Mouse (Mus musculus): ENCODE measurements around the gene Wdr66. TPM values are rescaled to one million over a fixed set of nuclear protein-coding genes. Genes with fewer than 3 reads are reported as not detected.

The Wdr66 gene
- total and polyA plus RNA-seq, 3 experiments, result 1.4 to 3.6 TPM; not detected in 1

GRCm38 (mm10) chr5:123309816-123310215 is 57.9 kb downstream of the Wdr66 start:
- H3K27me3 ChIP-seq (ENCODE audit: control insufficient read depth in 1 of 2, insufficient read depth in 2 of 2, low read length in 2 of 2), result no peaks in the 10 kb centered on the region
- TF ChIP-seq RCOR1 (IDR thresholded peaks at IDR 0.05; ENCODE audit: low read depth, low read length) (no peak), CHD1 (IDR thresholded peaks at IDR 0.05; ENCODE audit: low read depth, low read length) (no peak), RAD21 (IDR thresholded peaks at IDR 0.05; ENCODE audit: low read depth, low read length) (no peak), POLR2AphosphoS5 (IDR thresholded peaks at IDR 0.05; ENCODE audit: borderline replicate concordance, low read depth, low read length) (no peak), GABPA (IDR thresholded peaks at IDR 0.05; ENCODE audit: low read depth, low read length) (no peak), TCF12 (IDR thresholded peaks at IDR 0.05; ENCODE audit: low read depth, low read length) (no peak), ETS1 (IDR thresholded peaks at IDR 0.05; ENCODE audit: low read depth, low read length) (no peak), E2F4 (IDR thresholded peaks at IDR 0.05; ENCODE audit: borderline replicate concordance, low read depth, low read length) (no peak)
- no peaks in the 10 kb centered on the region for H3K4me1 ChIP-seq (ENCODE audit: control insufficient read depth in 1 of 2, insufficient read depth in 2 of 2, low read length in 2 of 2)
- H3K27ac ChIP-seq (ENCODE audit: control insufficient read depth, low read depth, low read length), result no peak overlapping the region
- H3K79me2 ChIP-seq (ENCODE audit: control insufficient read depth, insufficient read depth, low read length, poor library complexity), result no peaks in the 10 kb centered on the region
- H3K4me3 ChIP-seq (ENCODE audit: control insufficient read depth in 1 of 2, insufficient read depth in 1 of 2, low read depth in 2 of 2, low read length in 2 of 2), result no peak overlapping the region
- no peak for DNase-seq (ENCODE audit: low read depth, low spot score)
- H3K9me3 ChIP-seq (replicated peaks; ENCODE audit: insufficient read depth, low read length), result no peaks in the 10 kb centered on the region
- no peak overlapping the region for H3K9ac ChIP-seq (ENCODE audit: control insufficient read depth, low read depth, low read length, poor library complexity, severe bottlenecking)
- H3K36me3 ChIP-seq (ENCODE audit: control insufficient read depth in 1 of 2, insufficient read depth in 2 of 2, low read length in 2 of 2), result no peaks in the 10 kb centered on the region

- Histone ChIP-seq H3K27me3 (ENCODE audit: control insufficient read depth in 1 of 2, insufficient read depth in 2 of 2, low read length in 2 of 2) (no peaks in the 10 kb centered on the region), H3K4me1 (ENCODE audit: control insufficient read depth in 1 of 2, insufficient read depth in 2 of 2, low read length in 2 of 2) (no peaks in the 10 kb centered on the region), H3K9me3 (replicated peaks; ENCODE audit: insufficient read depth, low read length) (no peaks in the 10 kb centered on the region), H3K27ac (ENCODE audit: control insufficient read depth, low read depth, low read length) (no peak overlapping the region), H3K79me2 (ENCODE audit: control insufficient read depth, insufficient read depth, low read length, poor library complexity) (no peaks in the 10 kb centered on the region), H3K36me3 (ENCODE audit: control insufficient read depth in 1 of 2, insufficient read depth in 2 of 2, low read length in 2 of 2) (no peaks in the 10 kb centered on the region), H3K9ac (ENCODE audit: control insufficient read depth, low read depth, low read length, poor library complexity, severe bottlenecking) (no peak overlapping the region), H3K4me3 (ENCODE audit: control insufficient read depth in 1 of 2, insufficient read depth in 1 of 2, low read depth in 2 of 2, low read length in 2 of 2) (no peak overlapping the region)
- no peak for TF ChIP-seq ZNF384 (IDR thresholded peaks at IDR 0.05; ENCODE audit: low read depth, low read length)
- no peak for DNase-seq (ENCODE audit: low read depth, low spot score)
These were observed 58.3 kb downstream of the Wdr66 start for GRCm38 (mm10) chr5:123310221-123310620.

GRCm38 (mm10) chr5:123313058-123313630 is 61.2 kb downstream of the Wdr66 start:
- Histone ChIP-seq H3K27ac (ENCODE audit: control insufficient read depth, low read depth, low read length) (no peak overlapping the region), H3K4me1 (ENCODE audit: control insufficient read depth in 1 of 2, insufficient read depth in 2 of 2, low read length in 2 of 2) (no peaks in the 10 kb centered on the region), H3K4me3 (ENCODE audit: control insufficient read depth in 1 of 2, insufficient read depth in 1 of 2, low read depth in 2 of 2, low read length in 2 of 2) (no peak overlapping the region), H3K9ac (ENCODE audit: control insufficient read depth, low read depth, low read length, poor library complexity, severe bottlenecking) (no peak overlapping the region), H3K9me3 (replicated peaks; ENCODE audit: insufficient read depth, low read length) (no peaks in the 10 kb centered on the region), H3K79me2 (ENCODE audit: control insufficient read depth, insufficient read depth, low read length, poor library complexity) (no peaks in the 10 kb centered on the region), H3K27me3 (ENCODE audit: control insufficient read depth in 1 of 2, insufficient read depth in 2 of 2, low read length in 2 of 2) (no peaks in the 10 kb centered on the region), H3K36me3 (ENCODE audit: control insufficient read depth in 1 of 2, insufficient read depth in 2 of 2, low read length in 2 of 2) (no peaks in the 10 kb centered on the region)
- DNase-seq (ENCODE audit: low read depth, low spot score), result no peak
- TF ChIP-seq MAX (IDR thresholded peaks at IDR 0.05; ENCODE audit: low read length) (no peak), TCF12 (IDR thresholded peaks at IDR 0.05; ENCODE audit: low read depth, low read length) (no peak), MAZ (IDR thresholded peaks at IDR 0.05; ENCODE audit: low read depth, low read length) (no peak), TBP (IDR thresholded peaks at IDR 0.05; ENCODE audit: low read depth, low read length) (no peak), CTCF (IDR thresholded peaks at IDR 0.05 in 2 of 3, conservative IDR thresholded peaks at IDR 0.05 in 1 of 3; ENCODE audit: control insufficient read depth in 1 of 3, insufficient read depth in 1 of 3, low read depth in 2 of 3, low read length in 3 of 3, poor library complexity in 1 of 3, severe bottlenecking in 1 of 3) (no peak), ZNF384 (IDR thresholded peaks at IDR 0.05; ENCODE audit: low read depth, low read length) (no peak), CHD2 (IDR thresholded peaks at IDR 0.05; ENCODE audit: low read length) (no peak), SIN3A (IDR thresholded peaks at IDR 0.05; ENCODE audit: low read length) (no peak), MEF2A (IDR thresholded peaks at IDR 0.05; ENCODE audit: extremely low read depth, insufficient replicate concordance, low read depth, low read length, poor library complexity, severe bottlenecking) (no peak), ZMIZ1 (IDR thresholded peaks at IDR 0.05; ENCODE audit: low read depth, low read length) (no peak), TAL1 (IDR thresholded peaks at IDR 0.05; ENCODE audit: low read length) (no peak), USF1 (IDR thresholded peaks at IDR 0.05; ENCODE audit: low read depth, low read length) (no peak), ETS1 (IDR thresholded peaks at IDR 0.05; ENCODE audit: low read depth, low read length) (no peak), ELF1 (IDR thresholded peaks at IDR 0.05; ENCODE audit: low read depth, low read length) (no peak), ZC3H11A (IDR thresholded peaks at IDR 0.05; ENCODE audit: low read depth, low read length) (no peak)
